Mouse (Mus musculus): Measurements from ENCODE around the gene Plekhg1.
A peak's percentile ranks its signal among the peaks of the same experiment; 100 is the strongest.

Plekhg1 gene

GRCm38 (mm10) chr10:3741791-3742190 is 1.6 kb downstream of the Plekhg1 start:
- DNase-seq (ENCODE audit: low spot score in 2 of 2), result no peak

GRCm38 (mm10) chr10:3743069-3743468 is 2.9 kb downstream of the Plekhg1 start:
- no peak for DNase-seq (ENCODE audit: low spot score in 2 of 2)

- DNase-seq (ENCODE audit: low spot score in 2 of 2), result no peak
Observed at GRCm38 (mm10) chr10:3743826-3744225, 3.7 kb downstream of the Plekhg1 start.

- DNase-seq (ENCODE audit: low spot score in 2 of 2), result no peak
Observed at GRCm38 (mm10) chr10:3746794-3747518, 6.8 kb downstream of the Plekhg1 start.

GRCm38 (mm10) chr10:3749580-3749979 is 9.4 kb downstream of the Plekhg1 start:
- DNase-seq (ENCODE audit: low spot score in 2 of 2), result no peak

GRCm38 (mm10) chr10:3761992-3762391 is 21.8 kb downstream of the Plekhg1 start:
- DNase-seq (ENCODE audit: low spot score in 2 of 2), result no peak

GRCm38 (mm10) chr10:3763199-3763598 is 23.0 kb downstream of the Plekhg1 start:
- DNase-seq (ENCODE audit: low spot score in 2 of 2), result no peak

GRCm38 (mm10) chr10:3769131-3769530 is 29.0 kb downstream of the Plekhg1 start:
- DNase-seq (ENCODE audit: low spot score in 2 of 2), result no peak

GRCm38 (mm10) chr10:3774330-3774729 is 34.2 kb downstream of the Plekhg1 start:
- no peak for DNase-seq (ENCODE audit: low spot score in 2 of 2)

GRCm38 (mm10) chr10:3776761-3777160 is 36.6 kb downstream of the Plekhg1 start:
- no peak for DNase-seq (ENCODE audit: low spot score in 2 of 2)

GRCm38 (mm10) chr10:3785362-3785761 is 45.2 kb downstream of the Plekhg1 start:
- DNase-seq (ENCODE audit: low spot score in 2 of 2), result no peak

- DNase-seq (ENCODE audit: low spot score in 2 of 2), result no peak
Observed at GRCm38 (mm10) chr10:3786531-3786930, 46.4 kb downstream of the Plekhg1 start.

- DNase-seq (ENCODE audit: low spot score in 2 of 2), result no peak
Observed at GRCm38 (mm10) chr10:3787006-3787405, 46.8 kb downstream of the Plekhg1 start.

- DNase-seq (ENCODE audit: low spot score in 2 of 2), result no peak
Observed at GRCm38 (mm10) chr10:3793825-3794224, 53.7 kb downstream of the Plekhg1 start.

- DNase-seq (ENCODE audit: low spot score in 2 of 2), result no peak
Observed at GRCm38 (mm10) chr10:3799455-3799854, 59.3 kb downstream of the Plekhg1 start.

GRCm38 (mm10) chr10:3801254-3801653 is 61.1 kb downstream of the Plekhg1 start:
- DNase-seq (ENCODE audit: low spot score in 2 of 2), result no peak

- DNase-seq (ENCODE audit: low spot score in 2 of 2), result no peak
Observed at GRCm38 (mm10) chr10:3805334-3805733, 65.2 kb downstream of the Plekhg1 start.

GRCm38 (mm10) chr10:3807980-3808379 is 67.8 kb downstream of the Plekhg1 start:
- no peak for DNase-seq (ENCODE audit: low spot score in 2 of 2)

- DNase-seq (ENCODE audit: low spot score in 2 of 2), result peak in 1 of 2 experiments; percentile 10
Observed at GRCm38 (mm10) chr10:3810476-3811273, 70.5 kb downstream of the Plekhg1 start.

GRCm38 (mm10) chr10:3818940-3819701 is 79.0 kb downstream of the Plekhg1 start:
- DNase-seq (ENCODE audit: low spot score in 2 of 2), result peak in 1 of 2 experiments; percentile 22

- DNase-seq (ENCODE audit: low spot score in 2 of 2), result no peak
Observed at GRCm38 (mm10) chr10:3823826-3824225, 83.7 kb downstream of the Plekhg1 start.

GRCm38 (mm10) chr10:3826043-3826442 is 85.9 kb downstream of the Plekhg1 start:
- no peak for DNase-seq (ENCODE audit: low spot score in 2 of 2)

Data from frontal cortex, postnatal 25 days (tissue).